Mouse (Mus musculus) limb, embryonic 13.5 days (tissue): ENCODE data around the gene Marc2. TPM values are rescaled to one million over a fixed set of nuclear protein-coding genes. Genes with fewer than 3 reads are reported as not detected.

Experiments used
- ATAC-seq: fragments of 200-750 bp; cut with Nextera tagmentation; 2 replicates; pipeline ENCODE4 v1.8.0; 2017; ENCODE audit warnings: low read depth, moderate number of reproducible peaks, moderate TSS enrichment; ENCODE audit not compliant: low FRiP score
- H3K27ac ChIP-seq: fragments of 300-500 bp; sonication (generic); 2 replicates; pipeline ENCODE4 v1.5.1; 2015; ENCODE audit warnings: inconsistent platforms, mild to moderate bottlenecking, moderate library complexity
- H3K27me3 ChIP-seq: fragments of 300-500 bp; sonication (generic); 2 replicates; pipeline ENCODE4 v1.6.1; 2015; ENCODE audit warnings: mild to moderate bottlenecking, inconsistent platforms
- H3K36me3 ChIP-seq: fragments of 300-500 bp; sonication (generic); 2 replicates; pipeline ENCODE4 v1.6.1; 2015; ENCODE audit warnings: inconsistent platforms, mild to moderate bottlenecking, moderate library complexity
- H3K4me1 ChIP-seq: fragments of 300-500 bp; sonication (generic); 2 replicates; pipeline ENCODE4 v1.6.1; 2015; ENCODE audit warnings: inconsistent platforms
- H3K4me2 ChIP-seq: fragments of 300-500 bp; sonication (generic); replicated peaks from 2 replicates; pipeline ENCODE4 v1.6.1; 2015; ENCODE audit warnings: inconsistent platforms, mild to moderate bottlenecking, moderate library complexity
- H3K4me3 ChIP-seq: fragments of 300-500 bp; sonication (generic); 2 replicates; pipeline ENCODE4 v1.5.1; 2015; ENCODE audit warnings: moderate library complexity, mild to moderate bottlenecking, inconsistent platforms
- H3K9ac ChIP-seq: fragments of 300-500 bp; sonication (generic); 2 replicates; pipeline ENCODE4 v1.6.1; 2015; ENCODE audit warnings: mild to moderate bottlenecking, inconsistent platforms
- H3K9me3 ChIP-seq: fragments of 300-500 bp; sonication (generic); 2 replicates; pipeline ENCODE4 v1.6.1; 2016; ENCODE audit warnings: inconsistent platforms
- WGBS: fragments of 180-500 bp; shearing (Covaris S2); methylation state at CpG from one replicate; pipeline ENCODE4 v1.1.7; 2015; 5-methylcytosine and 5-hydroxymethylcytosine counted together
- polyA plus RNA-seq: library from polyadenylated mRNA; unstranded; fragments of >200 nt; fragmentation: Nextera tagmentation; extraction: Ambion mirVana; gene quantifications from 2 replicates; pipeline ENCODE4 v1.2.1, GENCODE M21; 2015

The Marc2 gene
- polyA plus RNA-seq, 1 experiment from 2014 or later = 167 TPM

DNA sequence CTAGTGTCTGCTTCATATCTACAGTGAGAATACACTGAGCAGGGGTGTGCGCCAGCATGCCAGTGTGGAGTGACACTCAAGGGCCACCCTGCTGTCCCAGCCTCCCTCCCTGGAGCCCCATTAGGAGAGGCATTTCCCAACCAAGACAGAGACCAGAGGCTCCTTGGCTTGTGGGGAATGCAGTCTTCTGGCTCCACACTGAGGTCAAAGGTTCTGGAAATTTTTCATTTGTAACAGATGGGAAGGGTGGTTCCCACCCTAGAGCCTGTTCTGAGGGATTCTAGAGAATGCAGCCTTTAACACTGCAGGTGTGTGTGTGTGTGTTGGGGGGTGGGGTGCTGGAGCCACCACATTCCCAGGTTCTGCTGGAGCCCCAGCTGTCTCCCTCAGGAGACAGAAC lies 25.3 kb upstream of the Marc2 start:
- WGBS = 77% methylated on average over 1 of the region's 1 CpGs

GRCm38 (mm10) chr1:184870646-184871385 lies 24.6 kb upstream of the Marc2 start:
- H3K4me3 ChIP-seq = no peak overlapping the region
- H3K9ac ChIP-seq = no peak overlapping the region
- no peaks in the 10 kb centered on the region for H3K36me3 ChIP-seq
- H3K27me3 ChIP-seq = no peaks in the 10 kb centered on the region
- ATAC-seq = no peak
- H3K4me2 ChIP-seq = no peak overlapping the region
- H3K27ac ChIP-seq = no peak overlapping the region
- H3K9me3 ChIP-seq = no peaks in the 10 kb centered on the region
- 79% methylated on average over 11 of the region's 11 CpGs for WGBS
- peaks cover 17% of the 10 kb centered on the region for H3K4me1 ChIP-seq

More for the DNA sequence above, 25.3 kb upstream of the Marc2 start:
- Histone ChIP-seq H3K9me3 (no peaks in the 10 kb centered on the region), H3K9ac (no peak overlapping the region), H3K4me1 (peaks cover 17% of the 10 kb centered on the region), H3K4me3 (no peak overlapping the region), H3K27me3 (no peaks in the 10 kb centered on the region), H3K36me3 (no peaks in the 10 kb centered on the region), H3K4me2 (no peak overlapping the region), H3K27ac (no peak overlapping the region)
- peak; percentile 73 for ATAC-seq

DNA sequence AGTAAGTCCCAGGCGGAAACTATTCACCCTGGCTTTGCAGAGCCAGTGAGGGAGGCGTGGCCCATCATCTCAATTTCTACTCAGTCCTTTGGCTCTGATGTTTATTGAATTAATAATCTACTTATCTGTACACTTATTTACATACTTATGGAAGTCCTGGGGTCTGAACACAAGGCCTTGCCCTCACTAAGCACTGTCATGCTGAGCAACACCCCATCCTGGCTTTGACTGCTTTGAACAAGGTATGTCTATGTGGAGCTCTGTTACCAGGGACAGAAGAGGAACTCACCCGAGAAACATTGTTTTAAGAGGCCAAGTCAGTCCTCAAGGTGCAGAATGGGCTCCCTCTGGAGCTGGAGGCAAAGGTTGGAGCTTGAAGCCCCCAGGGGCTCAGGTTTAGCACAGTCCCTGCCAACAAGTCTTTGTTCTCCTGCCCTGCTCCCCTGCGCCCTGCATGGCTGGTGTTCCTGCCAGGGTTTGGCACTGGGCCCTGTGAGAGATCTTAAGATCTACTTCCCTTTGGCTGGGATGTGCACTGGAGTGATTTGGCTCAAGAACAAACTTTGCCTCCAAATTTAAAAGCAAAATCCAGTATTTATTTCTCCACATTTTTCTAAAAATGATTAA lies 23.8 kb upstream of the Marc2 start:
- H3K9me3 ChIP-seq = no peaks in the 10 kb centered on the region
- peaks cover 17% of the 10 kb centered on the region for H3K4me1 ChIP-seq
- no peaks in the 10 kb centered on the region for H3K36me3 ChIP-seq
- no peak overlapping the region for H3K9ac ChIP-seq
- ATAC-seq = no peak
- H3K4me3 ChIP-seq = no peak overlapping the region
- H3K27ac ChIP-seq = no peak overlapping the region
- WGBS = 70% methylated on average over 4 of the region's 4 CpGs
- no peak overlapping the region for H3K4me2 ChIP-seq
- H3K27me3 ChIP-seq = no peaks in the 10 kb centered on the region

DNA sequence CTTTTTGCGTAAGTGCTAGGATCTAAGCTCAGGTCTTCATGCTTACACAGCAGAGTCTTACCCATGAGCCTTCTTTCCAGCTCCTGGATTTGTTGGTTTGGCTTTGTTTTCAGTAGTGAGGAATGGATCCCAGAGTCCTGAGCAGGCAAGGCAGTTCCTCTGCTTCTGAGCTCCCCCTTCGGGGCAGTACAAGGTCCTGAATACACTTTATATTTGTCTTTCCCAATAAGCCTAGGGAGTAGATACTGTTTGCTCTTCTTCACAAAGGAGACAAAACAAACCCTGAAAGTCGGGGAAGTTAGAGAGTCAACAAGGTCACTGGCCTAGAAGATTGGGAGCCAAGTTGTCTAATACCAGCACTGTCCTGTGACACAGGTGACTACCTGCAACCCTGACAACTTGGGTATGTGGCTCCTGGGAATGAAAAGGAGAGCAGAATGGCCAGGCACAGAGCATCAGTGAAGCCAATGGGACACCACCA lies 21.4 kb upstream of the Marc2 start:
- H3K9ac ChIP-seq = no peak overlapping the region
- H3K4me2 ChIP-seq = no peak overlapping the region
- H3K9me3 ChIP-seq = no peaks in the 10 kb centered on the region
- no peak overlapping the region for H3K27ac ChIP-seq
- H3K4me3 ChIP-seq = no peak overlapping the region
- H3K36me3 ChIP-seq = no peaks in the 10 kb centered on the region
- H3K27me3 ChIP-seq = no peaks in the 10 kb centered on the region
- no peak for ATAC-seq
- peaks cover 17% of the 10 kb centered on the region for H3K4me1 ChIP-seq
- 84% methylated on average over 3 of the region's 3 CpGs for WGBS

DNA sequence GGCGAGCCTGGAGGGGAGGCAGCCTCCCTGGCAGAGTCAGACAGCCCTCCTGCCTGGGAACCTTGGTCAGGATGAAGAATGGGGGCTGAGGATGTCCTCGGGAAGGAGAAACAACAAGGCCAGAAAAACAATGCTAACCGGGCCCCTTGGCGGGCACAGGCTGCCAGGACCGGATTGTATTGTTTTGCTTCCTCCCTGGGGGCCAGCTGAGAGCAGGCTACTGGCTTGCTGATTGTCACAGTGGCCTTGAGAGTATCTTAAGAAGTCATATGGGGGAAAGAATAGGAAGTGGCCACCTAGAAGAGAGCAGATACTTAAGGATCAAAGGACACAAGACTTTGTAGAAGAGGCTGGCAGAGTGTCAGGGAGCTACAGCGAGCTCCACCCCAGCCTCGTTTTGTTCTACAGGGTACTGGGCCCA lies 18.1 kb upstream of the Marc2 start:
- H3K36me3 ChIP-seq = no peaks in the 10 kb centered on the region
- no peak overlapping the region for H3K4me2 ChIP-seq
- no peaks in the 10 kb centered on the region for H3K9me3 ChIP-seq
- no peaks in the 10 kb centered on the region for H3K4me1 ChIP-seq
- no peak overlapping the region for H3K4me3 ChIP-seq
- no peak overlapping the region; the same call in 1 of the 2 replicates for H3K9ac ChIP-seq
- ATAC-seq = no peak
- H3K27me3 ChIP-seq = no peaks in the 10 kb centered on the region
- peak overlapping the region; percentile 24; the same call in 1 of the 2 replicates for H3K27ac ChIP-seq
- 50% methylated on average over 7 of the region's 7 CpGs for WGBS

DNA sequence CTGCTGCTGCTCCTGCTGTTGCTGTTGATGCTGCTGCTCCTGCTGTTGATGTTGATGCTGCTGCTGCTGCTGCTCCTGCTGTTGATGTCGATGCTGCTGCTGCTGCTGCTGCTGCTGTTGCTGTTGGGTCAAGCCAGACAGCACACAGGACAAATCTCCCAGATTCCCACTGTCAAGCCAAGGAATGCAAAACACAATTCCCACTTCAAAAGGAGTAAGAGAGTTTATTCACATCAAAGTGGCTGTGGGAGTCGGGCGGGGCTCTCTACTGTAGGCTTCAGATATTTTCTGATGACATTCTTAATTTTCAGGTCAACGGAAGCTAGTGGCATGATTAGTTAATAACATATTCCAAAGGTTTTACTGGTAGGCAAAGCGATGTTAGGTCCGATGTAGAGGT lies 16.4 kb upstream of the Marc2 start:
- no peak overlapping the region for H3K27ac ChIP-seq
- WGBS = 89% methylated on average over 6 of the region's 6 CpGs
- H3K9me3 ChIP-seq = no peaks in the 10 kb centered on the region
- no peaks in the 10 kb centered on the region for H3K4me1 ChIP-seq
- H3K4me2 ChIP-seq = no peak overlapping the region
- no peak overlapping the region for H3K9ac ChIP-seq
- no peaks in the 10 kb centered on the region for H3K36me3 ChIP-seq
- H3K27me3 ChIP-seq = no peaks in the 10 kb centered on the region
- no peak for ATAC-seq
- H3K4me3 ChIP-seq = no peak overlapping the region

GRCm38 (mm10) chr1:184861551-184861950 lies 15.3 kb upstream of the Marc2 start:
- ATAC-seq = no peak
- Histone ChIP-seq H3K9ac (no peak overlapping the region), H3K27ac (no peak overlapping the region), H3K36me3 (no peaks in the 10 kb centered on the region), H3K4me1 (no peaks in the 10 kb centered on the region), H3K9me3 (no peaks in the 10 kb centered on the region), H3K4me2 (no peak overlapping the region), H3K4me3 (no peak overlapping the region), H3K27me3 (no peaks in the 10 kb centered on the region)
- 85% methylated on average over 2 of the region's 2 CpGs for WGBS

- no peak overlapping the region for H3K4me2 ChIP-seq
- no peaks in the 10 kb centered on the region for H3K9me3 ChIP-seq
- H3K27me3 ChIP-seq = no peaks in the 10 kb centered on the region
- no peak overlapping the region for H3K27ac ChIP-seq
- no peak overlapping the region for H3K4me3 ChIP-seq
- H3K9ac ChIP-seq = no peak overlapping the region
- H3K4me1 ChIP-seq = no peaks in the 10 kb centered on the region
- ATAC-seq = no peak
- 51% methylated on average over 3 of the region's 3 CpGs for WGBS
- no peaks in the 10 kb centered on the region for H3K36me3 ChIP-seq
Observed at GRCm38 (mm10) chr1:184860276-184860675, 14.0 kb upstream of the Marc2 start.

GRCm38 (mm10) chr1:184858253-184858652 lies 12.0 kb upstream of the Marc2 start:
- no peak overlapping the region for H3K27ac ChIP-seq
- no peak overlapping the region for H3K9ac ChIP-seq
- no peak overlapping the region for H3K4me2 ChIP-seq
- no peak overlapping the region for H3K4me3 ChIP-seq
- H3K36me3 ChIP-seq = no peaks in the 10 kb centered on the region
- no peaks in the 10 kb centered on the region for H3K9me3 ChIP-seq
- H3K4me1 ChIP-seq = peaks cover 3% of the 10 kb centered on the region
- no peaks in the 10 kb centered on the region for H3K27me3 ChIP-seq
- no peak for ATAC-seq
- WGBS = 97% methylated on average over 1 of the region's 1 CpGs

- H3K9ac ChIP-seq = no peak overlapping the region
- no peaks in the 10 kb centered on the region for H3K27me3 ChIP-seq
- no peak for ATAC-seq
- WGBS = 85% methylated on average over 9 of the region's 9 CpGs
- no peak overlapping the region for H3K4me2 ChIP-seq
- no peaks in the 10 kb centered on the region for H3K9me3 ChIP-seq
- no peak overlapping the region for H3K27ac ChIP-seq
- no peak overlapping the region for H3K4me3 ChIP-seq
- no peaks in the 10 kb centered on the region for H3K36me3 ChIP-seq
- peaks cover 7% of the 10 kb centered on the region for H3K4me1 ChIP-seq
Observed at GRCm38 (mm10) chr1:184857216-184857615, 11.0 kb upstream of the Marc2 start.

DNA sequence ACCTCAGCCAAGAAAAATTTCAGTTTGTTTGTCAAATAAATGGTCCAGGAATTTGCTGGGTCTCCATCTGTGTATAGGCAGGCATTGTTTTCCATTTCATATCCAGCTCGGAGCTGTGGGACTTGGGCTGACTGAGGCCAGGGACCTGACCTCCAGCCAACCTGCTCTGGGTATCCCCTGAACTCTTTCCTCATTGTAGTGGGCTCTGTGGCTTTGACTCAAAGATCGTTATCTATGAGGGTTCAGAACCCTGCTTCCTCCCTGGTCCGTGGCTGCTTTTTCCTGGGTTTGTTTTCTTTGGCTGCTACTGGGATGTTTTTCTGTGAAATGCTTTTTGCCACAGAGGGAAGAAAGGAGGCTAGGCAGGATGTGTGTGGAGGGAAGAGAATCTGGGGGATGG lies 7.7 kb upstream of the Marc2 start:
- Histone ChIP-seq H3K4me1 (peaks cover 12% of the 10 kb centered on the region), H3K27ac (no peak overlapping the region), H3K27me3 (peaks cover 28% of the 10 kb centered on the region), H3K9me3 (no peaks in the 10 kb centered on the region), H3K4me3 (no peak overlapping the region), H3K9ac (no peak overlapping the region), H3K4me2 (peak overlapping the region; percentile 43; the same call in 1 of the 2 replicates), H3K36me3 (no peaks in the 10 kb centered on the region)
- WGBS = 55% methylated on average over 3 of the region's 3 CpGs
- no peak for ATAC-seq

GRCm38 (mm10) chr1:184853339-184853738 lies 7.1 kb upstream of the Marc2 start:
- peaks cover 12% of the 10 kb centered on the region for H3K4me1 ChIP-seq
- H3K4me2 ChIP-seq = peak overlapping the region; percentile 43
- no peaks in the 10 kb centered on the region for H3K36me3 ChIP-seq
- WGBS = 20% methylated on average over 5 of the region's 5 CpGs
- peaks cover 34% of the 10 kb centered on the region for H3K27me3 ChIP-seq
- ATAC-seq = no peak
- H3K9me3 ChIP-seq = no peaks in the 10 kb centered on the region
- H3K4me3 ChIP-seq = no peak overlapping the region
- no peak overlapping the region for H3K27ac ChIP-seq
- peak overlapping the region; percentile 39; the same call in 1 of the 2 replicates for H3K9ac ChIP-seq
